Mouse (Mus musculus) CH12.LX (cell line): ENCODE measurements around the gene Fbxl17.

ENCODE experiments used
- CTCF ChIP-seq, 2 experiments: IDR thresholded peaks in 1 of 2; conservative IDR thresholded peaks in 1 of 2; 2 replicates each; pipeline ENCODE4 v1.5.1; 2011 to 2012; ENCODE audit warnings: low read depth in 2 of 2, low read length in 2 of 2, improper control_type of control experiment in 1 of 2, inconsistent platforms in 1 of 2, mild to moderate bottlenecking in 1 of 2, moderate library complexity in 1 of 2
- MEF2A ChIP-seq: IDR thresholded peaks from 2 replicates; pipeline ENCODE4 v1.6.1; 2014; ENCODE audit warnings: low read depth, mild to moderate bottlenecking, inconsistent platforms, low read length, improper control_type of control experiment, borderline replicate concordance
- MYC ChIP-seq: IDR thresholded peaks from 2 replicates; pipeline ENCODE4 v1.6.1; 2011; ENCODE audit warnings: low read depth, mild to moderate bottlenecking, improper control_type of control experiment, low read length
- POLR2A ChIP-seq: IDR thresholded peaks from 2 replicates; pipeline ENCODE4 v1.6.1; 2011; ENCODE audit warnings: low read depth, mild to moderate bottlenecking, improper control_type of control experiment, low read length
- ZKSCAN1 ChIP-seq: IDR thresholded peaks from 2 replicates; pipeline ENCODE4 v1.6.1; 2012; ENCODE audit warnings: low read depth, inconsistent platforms, low read length, improper control_type of control experiment, borderline replicate concordance
- ZMIZ1 ChIP-seq: IDR thresholded peaks from 2 replicates; pipeline ENCODE4 v1.6.1; 2012; ENCODE audit warnings: low read depth, mild to moderate bottlenecking, inconsistent platforms, low read length, improper control_type of control experiment
- ZNF384 ChIP-seq: IDR thresholded peaks from 2 replicates; pipeline ENCODE4 v1.6.1; 2012; ENCODE audit warnings: low read depth, low read length, improper control_type of control experiment, inconsistent platforms

- TF ChIP-seq CTCF (conservative IDR thresholded peaks at IDR 0.05 in 1 of 2, IDR thresholded peaks at IDR 0.05 in 1 of 2; ENCODE audit: low read depth in 2 of 2, low read length in 2 of 2) (no peak), POLR2A (no peak), ZNF384 (no peak), MYC (no peak), MEF2A (no peak), ZKSCAN1 (no peak), ZMIZ1 (no peak)
Observed at GRCm38 (mm10) chr17:63361679-63362078, 138.1 kb downstream of the Fbxl17 start.
